Mouse (Mus musculus) midbrain, embryonic 12.5 days (tissue): ENCODE data around the gene Map3k21. TPM values are rescaled to one million over a fixed set of nuclear protein-coding genes. Genes with fewer than 3 reads are reported as not detected.

Source experiments
- ATAC-seq: fragments of 200-750 bp; cut with Nextera tagmentation; 2 replicates; pipeline ENCODE4 v1.8.0; 2017; ENCODE audit warnings: low read depth, moderate TSS enrichment, moderate library complexity; ENCODE audit not compliant: low FRiP score
- H3K27ac ChIP-seq: fragments of 300-500 bp; sonication (generic); replicated peaks from 2 replicates; pipeline ENCODE4 v1.5.1; 2016; ENCODE audit warnings: mild to moderate bottlenecking
- H3K27me3 ChIP-seq: fragments of 300-500 bp; sonication (generic); 2 replicates; pipeline ENCODE4 v1.6.1; 2016; ENCODE audit warnings: mild to moderate bottlenecking
- H3K36me3 ChIP-seq: fragments of 300-500 bp; sonication (generic); 2 replicates; pipeline ENCODE4 v1.6.1; 2016
- H3K4me1 ChIP-seq: fragments of 300-500 bp; sonication (generic); 2 replicates; pipeline ENCODE4 v1.6.1; 2016
- H3K4me2 ChIP-seq: fragments of 300-500 bp; sonication (generic); replicated peaks from 2 replicates; pipeline ENCODE4 v1.6.1; 2016; ENCODE audit warnings: mild to moderate bottlenecking, moderate library complexity
- H3K4me3 ChIP-seq: fragments of 300-500 bp; sonication (generic); 2 replicates; pipeline ENCODE4 v1.5.1; 2016; ENCODE audit warnings: mild to moderate bottlenecking
- H3K9ac ChIP-seq: fragments of 300-500 bp; sonication (generic); replicated peaks from 2 replicates; pipeline ENCODE4 v1.6.1; 2016; ENCODE audit warnings: mild to moderate bottlenecking, moderate library complexity
- H3K9me3 ChIP-seq: fragments of 300-500 bp; sonication (generic); 2 replicates; pipeline ENCODE4 v1.6.1; 2016; ENCODE audit warnings: mild to moderate bottlenecking
- WGBS: fragments of 180-500 bp; shearing (Covaris S2); methylation state at CpG from one replicate; pipeline ENCODE4 v1.1.7; 2016; 5-methylcytosine and 5-hydroxymethylcytosine counted together
- polyA plus RNA-seq: library from polyadenylated mRNA; unstranded; fragments of >200 nt; fragmentation: Nextera tagmentation; extraction: Ambion mirVana; gene quantifications from 2 replicates; pipeline ENCODE4 v1.2.1, GENCODE M21; 2016

Gene Map3k21
- polyA plus RNA-seq: 0.13 and 0.17 TPM in 2 replicates

DNA sequence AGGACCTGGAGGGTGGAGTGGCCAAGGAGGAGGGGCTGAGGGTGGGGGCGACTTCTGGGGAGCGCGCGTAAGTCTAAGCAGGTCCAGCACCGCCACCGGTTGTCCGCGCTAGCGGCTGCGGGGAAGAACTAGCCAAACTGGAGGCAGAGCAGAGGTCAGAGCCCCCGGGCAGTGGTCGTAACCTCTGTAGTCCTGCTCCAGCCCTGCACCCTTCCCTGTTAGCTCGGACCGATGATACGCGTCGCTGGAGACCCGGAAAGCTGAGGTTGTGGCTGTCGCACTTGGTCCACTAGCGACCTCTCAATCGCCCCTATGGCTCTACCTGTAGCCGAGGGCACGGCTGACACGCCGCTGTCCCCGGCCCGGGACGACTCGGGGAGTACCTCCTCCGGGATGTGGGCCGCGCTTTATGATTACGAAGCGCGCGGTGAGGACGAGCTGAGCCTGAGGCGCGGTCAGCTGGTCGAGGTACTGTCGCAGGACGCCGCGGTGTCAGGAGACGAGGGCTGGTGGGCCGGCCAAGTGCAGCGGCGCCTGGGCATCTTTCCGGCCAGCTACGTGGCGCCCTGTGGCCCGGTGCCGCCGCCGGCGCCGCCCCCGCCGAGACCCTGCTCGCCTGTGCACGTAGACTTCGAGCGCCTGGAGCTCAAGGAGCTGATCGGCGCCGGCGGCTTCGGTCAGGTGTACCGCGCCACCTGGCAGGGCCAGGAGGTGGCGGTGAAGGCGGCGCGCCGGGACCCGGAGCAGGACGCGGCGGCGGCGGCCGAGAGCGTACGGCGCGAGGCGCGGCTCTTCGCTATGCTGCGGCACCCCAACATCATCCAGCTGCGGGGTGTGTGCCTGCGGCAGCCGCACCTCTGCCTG lies at the start of gene Map3k21:
Gene Map3k21, plus strand, starts transcription at position 86 of the 864 bp plus-strand sequence.
- ATAC-seq: no peak
- Histone ChIP-seq H3K27me3 (peaks cover 80% of the 10 kb centered on the region), H3K9me3 (peaks cover 3% of the 10 kb centered on the region; the same call in 1 of the 2 replicates), H3K4me1 (peaks cover 16% of the 10 kb centered on the region), H3K4me2 (peak within 1 kb of the TSS; percentile 94), H3K4me3 (peak within 1 kb of the TSS; percentile 54), H3K36me3 (no peaks in the 10 kb centered on the region), H3K27ac (no peak within 1 kb of the TSS), H3K9ac (peak within 1 kb of the TSS; percentile 50; the same call in 1 of the 2 replicates)
- under 1% methylated on average over 92 of the region's 93 CpGs for WGBS

DNA sequence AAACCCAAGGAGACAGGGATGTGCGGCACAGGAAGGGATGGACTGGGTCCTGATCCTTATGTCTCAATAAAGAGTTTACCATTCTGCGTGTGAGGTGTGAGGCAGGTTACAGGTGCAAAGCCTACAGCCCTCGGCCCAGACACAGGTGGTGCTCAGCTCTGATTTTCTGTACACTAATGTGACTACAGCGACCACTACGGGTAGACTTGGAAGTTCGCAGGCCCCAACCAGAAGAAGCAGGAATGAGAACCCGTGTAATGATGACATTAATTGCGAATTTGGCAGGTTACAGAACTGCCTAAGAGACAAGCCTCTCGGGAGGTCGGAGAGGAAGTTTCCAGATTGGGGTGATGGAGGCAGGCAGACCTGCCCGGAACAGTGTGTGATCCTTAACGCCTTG lies 44.1 kb upstream of the Map3k21 start:
- peaks cover 11% of the 10 kb centered on the region for H3K4me1 ChIP-seq
- peaks cover 9% of the 10 kb centered on the region; the same call in 1 of the 2 replicates for H3K27me3 ChIP-seq
- H3K36me3 ChIP-seq: no peaks in the 10 kb centered on the region
- H3K4me2 ChIP-seq: no peak overlapping the region
- no peak for ATAC-seq
- H3K9me3 ChIP-seq: no peaks in the 10 kb centered on the region
- WGBS: 89% methylated on average over 12 of the region's 12 CpGs
- no peak overlapping the region for H3K9ac ChIP-seq
- H3K4me3 ChIP-seq: no peak overlapping the region
- H3K27ac ChIP-seq: no peak overlapping the region

DNA sequence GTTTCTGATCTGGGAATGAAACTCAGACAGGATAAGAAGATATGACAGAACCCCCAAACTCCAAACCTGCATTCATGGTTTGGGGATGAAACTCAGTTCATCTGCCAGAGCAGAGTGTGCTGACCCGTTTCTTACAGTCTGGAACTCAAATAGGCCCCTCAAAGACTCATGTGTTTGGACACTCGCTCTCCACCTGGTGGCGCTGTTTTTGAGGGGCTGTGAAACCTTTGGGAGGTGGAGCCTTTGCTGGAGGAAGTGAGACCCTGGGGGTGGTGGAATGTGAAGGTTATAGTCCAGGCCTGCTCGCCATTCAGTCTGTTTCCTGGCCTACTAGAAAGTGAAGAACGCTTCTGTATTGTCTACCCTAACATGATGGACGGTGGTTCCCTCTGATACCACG lies 41.7 kb upstream of the Map3k21 start:
- no peaks in the 10 kb centered on the region for H3K9me3 ChIP-seq
- 81% methylated on average over 7 of the region's 7 CpGs for WGBS
- no peaks in the 10 kb centered on the region for H3K36me3 ChIP-seq
- peaks cover 11% of the 10 kb centered on the region for H3K4me1 ChIP-seq
- ATAC-seq: no peak
- H3K27me3 ChIP-seq: 0 out of 2 replicates have a peak, but pooled peaks cover 5% of the 10 kb centered on the region
- H3K27ac ChIP-seq: no peak overlapping the region
- H3K4me2 ChIP-seq: no peak overlapping the region
- no peak overlapping the region for H3K4me3 ChIP-seq
- no peak overlapping the region for H3K9ac ChIP-seq

DNA sequence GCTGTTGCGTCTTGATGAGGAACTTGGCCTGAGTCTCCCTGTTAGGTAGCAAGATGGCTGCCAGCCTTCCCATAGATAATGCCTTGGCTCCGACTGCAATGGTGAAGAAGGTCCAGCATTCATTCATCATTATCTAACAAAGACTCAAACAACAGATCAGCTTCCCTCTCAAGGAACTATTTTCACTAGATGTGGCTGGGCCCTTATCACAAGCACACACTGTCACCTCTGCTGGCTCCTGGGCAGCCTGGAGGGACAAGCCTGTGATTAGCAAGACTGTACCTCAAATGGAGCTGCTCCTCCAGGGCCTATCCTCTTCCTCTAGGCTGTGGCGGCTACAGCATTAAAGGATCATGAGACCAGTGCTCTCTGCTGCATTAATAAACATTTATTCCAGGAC lies 40.5 kb upstream of the Map3k21 start:
- Histone ChIP-seq H3K4me1 (peaks cover 11% of the 10 kb centered on the region), H3K9ac (no peak overlapping the region), H3K4me2 (no peak overlapping the region), H3K4me3 (no peak overlapping the region), H3K27ac (0 out of 2 replicates have a peak overlapping the region, but pooled peaks have one; percentile 63), H3K27me3 (0 out of 2 replicates have a peak, but pooled peaks cover 5% of the 10 kb centered on the region), H3K9me3 (no peaks in the 10 kb centered on the region), H3K36me3 (no peaks in the 10 kb centered on the region)
- no peak; the same call in 1 of the 2 replicates for ATAC-seq
- 68% methylated on average over 3 of the region's 3 CpGs for WGBS

DNA sequence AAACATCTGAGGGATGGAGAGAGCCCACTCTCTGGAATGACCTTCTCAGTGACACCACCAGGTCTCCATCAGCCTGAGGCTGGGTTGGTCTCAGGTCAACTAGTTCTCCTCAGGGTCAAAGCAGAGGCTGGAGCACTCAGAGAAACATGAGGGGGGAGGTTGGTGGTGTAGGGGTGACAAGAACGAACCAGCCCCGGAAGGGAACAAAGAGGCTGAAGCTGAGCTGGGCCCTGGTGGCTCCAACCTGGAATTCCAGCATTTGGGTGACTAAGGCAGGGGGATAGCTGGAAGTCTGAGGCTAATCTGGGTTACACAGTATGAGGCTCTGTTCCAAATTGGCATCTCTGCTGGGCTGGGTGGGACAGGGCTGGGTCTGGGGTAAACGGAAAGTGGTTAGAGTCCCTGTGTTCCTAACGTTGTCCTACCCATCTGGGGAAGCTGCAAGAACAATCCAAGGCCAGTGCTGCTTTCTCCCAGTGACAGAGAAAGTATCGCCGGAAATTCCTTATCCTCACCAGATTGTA lies 40.0 kb upstream of the Map3k21 start:
- peak; percentile 61 for ATAC-seq
- peaks cover 11% of the 10 kb centered on the region for H3K4me1 ChIP-seq
- H3K4me3 ChIP-seq: no peak overlapping the region
- 27% methylated on average over 6 of the region's 6 CpGs for whole genome bisulfite sequencing
- H3K27me3 ChIP-seq: 0 out of 2 replicates have a peak, but pooled peaks cover 5% of the 10 kb centered on the region
- no peaks in the 10 kb centered on the region for H3K9me3 ChIP-seq
- H3K36me3 ChIP-seq: no peaks in the 10 kb centered on the region
- H3K4me2 ChIP-seq: peak overlapping the region; percentile 28; the same call in 1 of the 2 replicates
- peak overlapping the region; percentile 63 for H3K27ac ChIP-seq
- no peak overlapping the region for H3K9ac ChIP-seq

DNA sequence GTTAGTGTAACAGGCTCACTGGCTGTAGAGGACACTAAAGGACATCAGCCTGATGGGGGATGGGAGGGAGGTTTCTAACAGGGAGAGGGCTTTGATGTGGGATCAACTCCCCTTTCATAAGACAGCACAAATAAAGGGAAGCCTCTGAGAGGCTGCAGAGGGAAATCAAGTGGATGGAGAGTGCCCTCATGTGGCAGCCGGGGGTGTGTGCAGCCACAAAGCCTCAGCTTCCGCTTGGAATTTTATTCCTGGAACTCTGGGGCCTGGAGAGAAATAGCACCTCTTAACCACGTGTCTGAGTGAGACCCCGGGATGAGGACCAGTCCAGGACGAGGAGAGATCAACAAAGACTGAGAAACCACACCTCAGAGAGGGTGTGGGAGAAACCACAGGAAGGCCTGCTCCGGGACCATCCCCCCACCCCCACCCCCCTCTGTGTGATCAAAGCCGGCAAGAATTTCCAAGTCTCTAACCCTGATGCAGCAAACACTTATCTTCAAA lies 39.4 kb upstream of the Map3k21 start:
- 7% methylated on average over 7 of the region's 7 CpGs for WGBS
- Histone ChIP-seq H3K4me1 (peaks cover 11% of the 10 kb centered on the region), H3K36me3 (no peaks in the 10 kb centered on the region), H3K9ac (no peak overlapping the region), H3K4me3 (no peak overlapping the region), H3K27me3 (0 out of 2 replicates have a peak, but pooled peaks cover 5% of the 10 kb centered on the region), H3K27ac (peak overlapping the region; percentile 63; the same call in 1 of the 2 replicates), H3K9me3 (no peaks in the 10 kb centered on the region), H3K4me2 (peak overlapping the region; percentile 29)
- ATAC-seq: peak; percentile 90

DNA sequence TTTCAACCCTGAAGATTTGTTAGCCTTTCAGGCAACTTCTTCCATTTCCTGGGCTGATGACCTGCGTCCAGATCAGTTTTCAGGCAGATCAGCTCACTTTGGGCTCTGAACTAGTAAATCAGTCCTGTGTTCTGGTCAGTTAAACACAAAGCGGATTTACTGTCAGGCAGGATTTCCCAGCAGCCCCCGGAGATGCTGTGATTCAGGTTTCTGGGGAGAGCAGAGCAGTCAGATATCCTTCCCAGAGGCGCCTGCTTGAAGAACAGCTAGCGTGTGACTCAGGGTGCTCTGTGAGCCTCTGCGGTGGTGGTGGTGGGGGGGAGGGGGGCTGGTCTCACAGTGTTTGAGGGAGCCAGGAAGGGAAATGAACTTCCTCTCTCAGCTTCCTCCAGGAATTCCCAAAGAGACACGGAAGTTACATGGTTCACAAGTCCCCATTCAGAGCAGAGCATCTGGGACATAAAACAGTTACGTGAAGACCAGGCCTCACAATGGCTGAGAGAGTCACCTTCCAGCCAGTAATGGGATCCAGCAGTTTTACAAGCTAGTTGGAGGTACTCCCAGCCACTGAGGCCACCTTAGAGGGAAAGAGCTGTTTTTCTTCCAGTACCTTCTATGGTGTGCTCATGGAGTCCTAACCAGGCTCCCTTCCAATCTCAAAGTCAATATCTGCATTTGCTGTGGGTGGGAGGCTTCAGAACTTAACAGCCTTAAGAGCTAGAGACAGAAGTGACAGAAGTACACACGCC lies 37.6 kb upstream of the Map3k21 start:
- no peak overlapping the region for H3K4me2 ChIP-seq
- H3K4me1 ChIP-seq: peaks cover 11% of the 10 kb centered on the region
- H3K27me3 ChIP-seq: 0 out of 2 replicates have a peak, but pooled peaks cover 5% of the 10 kb centered on the region
- no peak overlapping the region for H3K9ac ChIP-seq
- no peak for ATAC-seq
- no peak overlapping the region for H3K4me3 ChIP-seq
- H3K27ac ChIP-seq: no peak overlapping the region
- 72% methylated on average over 9 of the region's 9 CpGs for whole genome bisulfite sequencing
- H3K36me3 ChIP-seq: no peaks in the 10 kb centered on the region
- no peaks in the 10 kb centered on the region for H3K9me3 ChIP-seq

DNA sequence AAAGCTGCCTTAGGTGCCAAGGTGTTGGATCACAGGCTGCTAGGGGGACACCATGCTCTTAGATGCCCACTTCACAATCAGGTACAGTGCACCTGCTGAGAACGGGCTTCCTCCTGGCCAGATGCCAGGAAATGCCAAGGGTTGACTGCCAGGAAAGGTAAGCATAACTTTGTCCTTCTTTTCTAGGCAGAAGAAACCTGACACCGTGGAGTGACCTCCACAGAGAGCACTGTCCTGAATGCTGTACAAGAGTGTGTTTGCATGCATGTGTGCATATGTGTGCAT lies 37.1 kb upstream of the Map3k21 start:
- Histone ChIP-seq H3K4me2 (no peak overlapping the region), H3K4me3 (no peak overlapping the region), H3K27ac (no peak overlapping the region), H3K27me3 (0 out of 2 replicates have a peak, but pooled peaks cover 5% of the 10 kb centered on the region), H3K9ac (no peak overlapping the region), H3K9me3 (no peaks in the 10 kb centered on the region), H3K36me3 (no peaks in the 10 kb centered on the region), H3K4me1 (peaks cover 11% of the 10 kb centered on the region)
- 84% methylated on average over 2 of the region's 2 CpGs for WGBS
- no peak for ATAC-seq

DNA sequence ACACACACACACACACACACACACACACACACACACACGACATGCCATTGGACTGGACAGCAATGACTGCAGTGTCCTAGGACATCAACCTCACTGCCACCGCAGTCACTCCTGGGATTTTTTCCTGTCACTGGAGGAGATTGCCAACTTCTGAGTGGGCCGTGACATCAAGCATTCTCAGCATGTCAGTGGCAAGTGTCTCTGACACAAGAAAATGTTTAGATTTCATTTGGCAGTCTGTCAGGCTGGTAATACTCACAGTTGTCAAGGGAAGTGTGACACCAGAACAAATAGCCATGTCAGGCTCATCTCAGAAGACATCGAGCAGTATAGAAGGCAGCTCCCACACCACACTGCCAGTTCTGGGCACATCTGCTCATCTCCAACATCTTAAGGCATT lies 29.8 kb upstream of the Map3k21 start:
- no peak overlapping the region for H3K9ac ChIP-seq
- no peak overlapping the region for H3K4me3 ChIP-seq
- peaks cover 7% of the 10 kb centered on the region; the same call in 1 of the 2 replicates for H3K4me1 ChIP-seq
- H3K27me3 ChIP-seq: no peaks in the 10 kb centered on the region
- ATAC-seq: no peak
- H3K4me2 ChIP-seq: no peak overlapping the region
- no peaks in the 10 kb centered on the region for H3K36me3 ChIP-seq
- H3K9me3 ChIP-seq: no peaks in the 10 kb centered on the region
- no peak overlapping the region for H3K27ac ChIP-seq
- 86% methylated on average over 4 of the region's 4 CpGs for WGBS

DNA sequence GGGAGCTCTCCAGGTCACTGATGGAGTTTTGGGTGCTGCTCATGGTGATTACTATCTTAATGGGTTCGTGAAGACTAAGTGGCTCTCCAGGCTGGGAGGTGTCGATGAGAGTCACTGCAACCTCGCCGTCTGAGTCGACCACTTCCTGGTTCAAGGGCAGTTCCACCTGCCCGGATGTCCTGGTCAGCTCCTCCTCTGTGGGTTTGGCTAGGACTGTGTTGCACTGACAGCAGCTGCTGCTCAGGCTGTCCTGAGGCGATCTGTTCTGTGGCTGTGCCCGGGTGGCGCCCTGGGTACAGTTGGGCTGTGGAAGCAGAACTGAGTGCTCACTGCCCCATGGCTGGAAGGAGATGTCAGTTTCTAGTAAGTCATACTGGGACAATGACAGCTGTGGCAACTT lies 22.7 kb upstream of the Map3k21 start:
- Histone ChIP-seq H3K9ac (no peak overlapping the region), H3K4me1 (peaks cover 7% of the 10 kb centered on the region; the same call in 1 of the 2 replicates), H3K4me3 (no peak overlapping the region), H3K9me3 (no peaks in the 10 kb centered on the region), H3K4me2 (no peak overlapping the region), H3K27me3 (0 out of 2 replicates have a peak, but pooled peaks cover 5% of the 10 kb centered on the region), H3K27ac (no peak overlapping the region), H3K36me3 (peaks cover 5% of the 10 kb centered on the region)
- no peak for ATAC-seq
- 94% methylated on average over 9 of the region's 9 CpGs for WGBS

DNA sequence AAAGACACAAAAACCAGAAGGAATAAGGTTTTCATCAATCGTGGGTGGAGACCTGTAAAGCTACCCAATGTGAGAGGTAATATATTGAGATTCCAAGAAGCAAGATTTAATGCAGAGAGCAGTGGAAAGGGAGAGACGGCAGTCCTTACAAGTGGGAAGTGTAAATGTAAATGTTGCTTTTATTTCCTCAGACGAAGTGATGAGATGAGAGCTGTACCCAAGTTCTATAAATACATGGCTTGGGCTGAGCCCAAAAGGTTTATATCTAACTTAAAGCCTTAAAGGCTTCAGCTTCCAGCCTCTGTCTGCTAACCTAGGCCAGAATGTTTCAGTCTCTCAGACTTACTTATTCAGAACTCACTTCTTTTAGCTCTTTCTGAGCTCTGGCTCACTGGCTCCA lies 20.3 kb upstream of the Map3k21 start:
- H3K4me1 ChIP-seq: no peaks in the 10 kb centered on the region
- H3K9me3 ChIP-seq: no peaks in the 10 kb centered on the region
- H3K36me3 ChIP-seq: peaks cover 5% of the 10 kb centered on the region
- 83% methylated on average over 3 of the region's 3 CpGs for WGBS
- no peak overlapping the region for H3K9ac ChIP-seq
- H3K27ac ChIP-seq: no peak overlapping the region
- H3K27me3 ChIP-seq: 0 out of 2 replicates have a peak, but pooled peaks cover 5% of the 10 kb centered on the region
- ATAC-seq: no peak
- H3K4me3 ChIP-seq: no peak overlapping the region
- no peak overlapping the region for H3K4me2 ChIP-seq
